Mouse (Mus musculus) cerebellum, adult 2 months (tissue): ENCODE results near the gene 4930548H24Rik. TPM values are rescaled to one million over a fixed set of nuclear protein-coding genes. Genes with fewer than 3 reads are reported as not detected.

Source experiments
- DNase-seq, 2 experiments: peaks; one replicate each; pipeline ENCODE4 v3.0.0; 2021
- H3K27ac ChIP-seq: fragments of 200-500 bp; 2 replicates; pipeline ENCODE4 v1.5.1; 2012; ENCODE audit warnings: low read length, control low read depth, inconsistent platforms; ENCODE audit not compliant: insufficient read depth
- H3K27me3 ChIP-seq: fragments of 200-500 bp; 2 replicates; pipeline ENCODE4 v1.6.1; 2012; ENCODE audit warnings: inconsistent platforms, mild to moderate bottlenecking, low read length, moderate library complexity; ENCODE audit not compliant: control insufficient read depth, insufficient read depth
- H3K4me1 ChIP-seq: fragments of 200-500 bp; 2 replicates; pipeline ENCODE4 v1.6.1; 2011; ENCODE audit warnings: low read length; ENCODE audit not compliant: control insufficient read depth, insufficient read depth
- H3K4me3 ChIP-seq: fragments of 200-500 bp; replicated peaks from 2 replicates; pipeline ENCODE3; 2011; ENCODE audit warnings: mild to moderate bottlenecking, low read depth, low read length, control low read depth; ENCODE audit not compliant: insufficient read depth
- CTCF ChIP-seq: fragments of 200-500 bp; IDR thresholded peaks from 2 replicates; pipeline ENCODE4 v1.5.1; 2011; ENCODE audit warnings: low read depth, mild to moderate bottlenecking, control low read depth, low read length, moderate library complexity, borderline replicate concordance; ENCODE audit not compliant: insufficient read depth
- POLR2A ChIP-seq: fragments of 200-500 bp; IDR thresholded peaks from 2 replicates; pipeline ENCODE4 v1.6.1; 2011; ENCODE audit warnings: low read length, control low read depth, borderline replicate concordance; ENCODE audit not compliant: insufficient read depth
- WGBS: fragments of 180-500 bp; shearing (Covaris S2); methylation state at CpG from one replicate; pipeline ENCODE4 v1.1.7; 2018; 5-methylcytosine and 5-hydroxymethylcytosine counted together
- polyA plus RNA-seq: library from polyadenylated mRNA; depleted of rRNA; stranded (reverse); fragments of >200 nt; gene quantifications from 2 replicates; pipeline ENCODE4 v1.2.3, GENCODE M21; 2012

4930548H24Rik gene
- polyA plus RNA-seq, 1 experiment: not detected

DNA sequence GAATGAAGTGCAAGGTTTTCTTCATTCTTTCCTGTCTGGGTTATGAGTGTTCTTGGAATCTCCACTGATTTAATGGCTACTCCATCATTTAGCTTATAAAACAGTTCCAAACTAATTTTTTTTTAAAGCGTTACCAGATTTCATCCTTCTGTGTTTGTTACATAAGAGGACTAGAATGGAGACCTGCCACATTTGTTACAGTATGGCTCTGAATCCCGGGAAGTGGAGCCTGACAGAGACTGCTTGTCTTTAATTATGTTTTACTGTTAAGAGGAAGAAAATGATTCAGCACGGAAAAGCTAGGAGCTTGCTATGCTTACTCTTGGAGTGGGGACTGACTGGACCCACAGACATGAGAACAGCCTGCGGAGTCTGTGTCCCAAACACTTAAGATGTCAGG, 5.0 kb upstream of the 4930548H24Rik start:
- Histone ChIP-seq H3K27me3 (no peaks in the 10 kb centered on the region), H3K4me1 (no peaks in the 10 kb centered on the region), H3K27ac (no peak overlapping the region), H3K4me3 (no peak overlapping the region)
- no peak for DNase-seq
- 94% methylated on average over 4 of the region's 4 CpGs for WGBS
- TF ChIP-seq CTCF (no peak), POLR2A (no peak)

- 97% methylated on average over 3 of the region's 3 CpGs for WGBS
- no peak overlapping the region for H3K4me3 ChIP-seq
- no peaks in the 10 kb centered on the region for H3K4me1 ChIP-seq
- TF ChIP-seq POLR2A (no peak), CTCF (no peak)
- H3K27me3 ChIP-seq: no peaks in the 10 kb centered on the region
- no peak overlapping the region for H3K27ac ChIP-seq
- DNase-seq: no peak
Observed at GRCm38 (mm10) chr5:31487889-31488288, 2.3 kb downstream of the 4930548H24Rik start.

DNA sequence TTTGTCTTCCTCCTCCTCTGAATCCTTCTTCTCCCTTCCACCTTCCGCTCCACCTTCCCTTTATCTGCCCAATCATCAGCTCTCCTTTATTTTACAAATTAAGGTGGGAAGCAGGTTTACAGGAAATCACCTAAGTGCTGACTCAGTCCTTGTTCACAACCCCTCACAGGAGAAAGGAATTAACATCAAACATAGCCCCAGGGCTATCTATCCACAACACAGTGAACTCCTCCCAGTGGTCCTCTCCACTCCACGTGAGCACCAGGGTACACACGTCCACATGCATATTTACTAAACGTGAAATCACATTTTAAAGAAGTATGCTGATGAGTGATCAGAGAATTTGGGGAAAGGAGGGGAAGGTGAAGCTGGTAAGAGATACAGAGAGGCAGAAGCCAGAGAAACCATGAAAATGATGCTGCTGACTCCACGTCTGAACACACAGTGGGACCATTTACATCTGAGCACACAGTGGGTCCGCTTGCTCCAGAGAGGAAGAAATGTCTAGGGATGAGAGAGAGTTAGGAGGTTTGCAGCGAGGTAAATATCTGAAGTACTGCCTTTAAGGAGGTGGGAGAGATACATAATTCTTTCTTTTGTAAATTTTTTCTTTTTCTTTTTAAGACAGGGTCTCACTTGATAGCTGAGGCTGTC, 3.7 kb downstream of the 4930548H24Rik start:
- 70% methylated on average over 7 of the region's 7 CpGs for WGBS
- Histone ChIP-seq H3K27me3 (no peaks in the 10 kb centered on the region), H3K4me3 (no peak overlapping the region), H3K4me1 (no peaks in the 10 kb centered on the region), H3K27ac (no peak overlapping the region)
- no peak for DNase-seq
- TF ChIP-seq CTCF: no peak
- TF ChIP-seq POLR2A: no peak

DNA sequence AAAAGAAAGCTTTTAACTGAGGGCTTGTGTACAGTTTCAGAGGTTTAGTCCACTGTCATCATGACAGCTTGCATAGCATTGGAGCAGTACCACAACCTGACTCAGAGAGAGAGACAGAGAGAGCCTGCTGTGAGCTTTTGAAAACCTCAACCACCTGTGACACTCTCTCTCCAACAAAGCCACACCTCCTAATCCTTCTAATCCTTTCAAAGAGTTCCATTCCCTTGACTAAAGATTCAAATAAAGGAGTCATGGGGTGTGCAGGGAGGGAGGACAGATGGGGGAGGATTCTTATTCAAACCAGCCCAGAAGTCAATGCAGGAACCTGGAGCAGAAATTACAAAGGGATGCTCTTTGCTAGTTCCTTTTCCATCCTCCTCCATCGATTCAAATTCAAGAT, 6.5 kb downstream of the 4930548H24Rik start:
- Histone ChIP-seq H3K27ac (no peak overlapping the region), H3K4me3 (no peak overlapping the region), H3K4me1 (no peaks in the 10 kb centered on the region), H3K27me3 (no peaks in the 10 kb centered on the region)
- no peak for TF ChIP-seq POLR2A
- no peak for TF ChIP-seq CTCF
- no peak for DNase-seq
- 48% methylated on average over 1 of the region's 1 CpGs for WGBS

GRCm38 (mm10) chr5:31494513-31495297, 9.2 kb downstream of the 4930548H24Rik start, which contains the start of gene Gpn1:
Gene Gpn1, plus strand, starts transcription at chr5:31494741.
- under 1% methylated on average over 49 of the region's 49 CpGs for WGBS
- TF ChIP-seq POLR2A (peak; percentile 56; the same call in 1 of the 2 replicates), CTCF (no peak)
- Histone ChIP-seq H3K4me3 (peak within 1 kb of the TSS; percentile 100), H3K27me3 (no peaks in the 10 kb centered on the region), H3K27ac (peak within 1 kb of the TSS; percentile 78), H3K4me1 (no peaks in the 10 kb centered on the region)
- DNase-seq: peak; percentile 89 to 93

- no peaks in the 10 kb centered on the region for H3K4me1 ChIP-seq
- H3K4me3 ChIP-seq: no peak overlapping the region
- no peaks in the 10 kb centered on the region for H3K27me3 ChIP-seq
- 95% methylated on average over 10 of the region's 10 CpGs for WGBS
- no peak for TF ChIP-seq CTCF
- TF ChIP-seq POLR2A: no peak
- no peak overlapping the region for H3K27ac ChIP-seq
- DNase-seq: no peak
Observed at GRCm38 (mm10) chr5:31504843-31505242, 19.3 kb downstream of the 4930548H24Rik start.

GRCm38 (mm10) chr5:31512481-31512880, 26.9 kb downstream of the 4930548H24Rik start:
- TF ChIP-seq CTCF (no peak), POLR2A (no peak)
- no peak overlapping the region for H3K27ac ChIP-seq
- no peaks in the 10 kb centered on the region for H3K4me1 ChIP-seq
- no peak for DNase-seq
- H3K4me3 ChIP-seq: no peak overlapping the region
- H3K27me3 ChIP-seq: no peaks in the 10 kb centered on the region
- 97% methylated on average over 1 of the region's 1 CpGs for WGBS

DNA sequence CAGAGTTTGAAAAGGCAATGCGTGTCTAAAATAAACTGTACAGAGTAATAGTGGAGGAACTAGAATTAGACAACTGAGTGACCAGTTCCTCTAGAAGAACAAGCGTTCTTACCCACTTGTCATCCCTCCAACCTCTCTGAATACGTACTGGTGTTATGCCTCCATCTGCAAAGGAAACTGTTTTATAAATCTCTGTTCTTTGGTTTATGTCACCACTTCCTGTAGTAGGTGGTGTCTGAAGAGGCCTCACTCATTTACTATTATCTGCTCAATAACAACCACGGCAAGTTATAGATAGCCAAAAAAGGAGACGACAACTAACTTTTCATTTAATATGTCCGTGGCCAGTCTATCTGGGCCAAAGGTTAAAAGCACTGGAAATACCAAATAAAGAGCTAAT, 35.0 kb downstream of the 4930548H24Rik start:
- WGBS: 95% methylated on average over 6 of the region's 6 CpGs
- DNase-seq: no peak

More for the DNA sequence above, 35.0 kb downstream of the 4930548H24Rik start:
- H3K4me1 ChIP-seq: peaks cover under 1% of the 10 kb centered on the region; the same call in 1 of the 2 replicates
- TF ChIP-seq POLR2A (no peak), CTCF (no peak)
- H3K4me3 ChIP-seq: no peak overlapping the region
- no peak overlapping the region for H3K27ac ChIP-seq
- H3K27me3 ChIP-seq: no peaks in the 10 kb centered on the region
